Mouse (Mus musculus): ENCODE results near the gene Olfr548-ps1. TPM values are rescaled to one million over a fixed set of nuclear protein-coding genes. Genes with fewer than 3 reads are reported as not detected.

The Olfr548-ps1 gene
- total and polyA plus RNA-seq, 3 experiments: not detected

DNA sequence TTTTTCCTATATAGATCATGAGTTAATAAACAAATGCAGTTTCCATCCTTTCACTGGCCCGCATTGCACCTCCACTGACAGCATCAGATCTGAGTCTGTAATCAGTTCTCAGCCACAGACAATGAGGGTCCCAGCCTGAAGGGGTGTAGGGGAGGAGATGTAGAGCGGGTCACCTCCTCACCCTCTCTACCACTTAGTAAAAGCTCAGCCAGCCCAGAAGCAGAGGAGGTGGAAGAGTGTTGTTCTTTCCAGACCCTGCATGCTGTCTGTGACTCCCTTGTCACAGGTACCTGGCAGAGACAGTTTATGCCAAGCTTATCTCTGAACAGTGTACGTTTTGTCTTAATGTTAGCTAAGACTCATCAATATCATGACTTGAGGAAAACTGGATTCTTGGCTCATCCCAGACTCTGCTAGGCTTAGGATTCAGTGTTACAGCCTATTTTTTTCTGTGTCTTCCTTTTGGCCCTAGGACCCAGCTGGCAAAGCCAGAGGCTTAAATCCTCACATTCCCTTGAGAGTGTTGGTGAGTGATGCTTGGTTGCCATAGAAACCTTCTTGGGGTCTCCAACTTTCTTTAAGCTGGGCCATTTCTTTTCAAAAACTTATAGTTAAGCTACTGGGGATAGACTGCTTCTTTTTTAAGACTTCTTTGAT, 32.6 kb downstream of the Olfr548-ps1 start:
- DNase-seq: no peak

DNA sequence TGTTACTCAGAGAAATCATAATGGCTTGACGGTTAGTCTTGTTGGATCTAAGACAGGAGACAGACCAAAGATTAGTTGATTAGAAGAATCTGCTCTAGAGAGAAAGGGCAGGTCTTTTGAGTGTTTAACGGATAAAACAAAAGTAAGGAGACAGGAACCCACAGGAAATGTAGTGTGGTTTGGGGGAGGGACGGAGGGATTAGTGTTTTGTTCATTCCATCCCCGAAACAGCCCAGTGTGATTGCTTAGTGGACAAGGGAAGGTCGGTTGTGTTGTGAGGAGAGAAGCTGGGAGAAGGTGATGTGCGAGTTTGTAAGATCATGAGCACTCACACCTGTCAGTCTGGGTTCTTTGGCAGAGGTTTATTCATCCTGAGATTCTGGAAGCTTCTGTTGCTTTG, 35.3 kb downstream of the Olfr548-ps1 start:
- DNase-seq: no peak

DNA sequence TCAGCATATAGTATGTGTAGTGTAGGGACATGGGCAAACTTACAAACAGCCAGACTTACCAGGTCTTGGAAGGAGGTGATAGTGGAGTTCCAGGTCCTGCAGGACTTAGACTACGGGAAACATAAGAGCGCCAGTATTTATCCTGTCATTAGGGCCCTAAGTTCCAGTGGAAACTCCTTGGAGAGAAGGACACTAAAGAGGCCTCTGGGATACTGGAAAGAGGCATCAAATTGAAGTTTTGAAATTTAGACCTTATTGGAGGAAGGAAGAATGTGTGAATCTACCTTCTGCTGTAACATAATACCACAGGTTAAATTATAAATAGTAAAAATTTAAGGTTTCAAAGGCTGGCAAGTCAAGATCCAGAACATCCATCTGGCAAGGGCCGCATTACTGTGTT, 51.1 kb downstream of the Olfr548-ps1 start, which contains the start of gene Olfr551:
Gene Olfr551 (minus strand): TSS at position 101 of the 400 bp plus-strand sequence.
- no peak for DNase-seq

Other genes starting within 250 kb of the Olfr548-ps1 start
- gene Rrm1, start 99.2 kb upstream of the Olfr548-ps1 start, total RNA-seq (2021): 10 to 100 TPM; 16.8 to 20.1 TPM
- gene Rrm1, start 99.2 kb upstream of the Olfr548-ps1 start, polyA plus RNA-seq (2012; rRNA removed): 3.2 and 4.1 TPM in 2 replicates
- gene Olfr543, start 59.2 kb upstream of the Olfr548-ps1 start, total RNA-seq (2021): not detected
- not detected in 2 replicates for gene Olfr543, start 59.2 kb upstream of the Olfr548-ps1 start, polyA plus RNA-seq (2012; rRNA removed)
- gene Olfr544, start 52.6 kb upstream of the Olfr548-ps1 start, total RNA-seq (2021): not detected
- not detected in 2 replicates for gene Olfr544, start 52.6 kb upstream of the Olfr548-ps1 start, polyA plus RNA-seq (2012; rRNA removed)
- not detected for gene Olfr545, start 41.3 kb upstream of the Olfr548-ps1 start, total RNA-seq (2021)
- gene Olfr545, start 41.3 kb upstream of the Olfr548-ps1 start, polyA plus RNA-seq (2012; rRNA removed): not detected in 2 replicates
- gene Olfr547, start 6.1 kb upstream of the Olfr548-ps1 start, total RNA-seq (2021): not detected
- not detected in 2 replicates for gene Olfr547, start 6.1 kb upstream of the Olfr548-ps1 start, polyA plus RNA-seq (2012; rRNA removed)
- not detected for gene Olfr549, start 9.0 kb downstream of the Olfr548-ps1 start, total RNA-seq (2021)
- gene Olfr549, start 9.0 kb downstream of the Olfr548-ps1 start, polyA plus RNA-seq (2012; rRNA removed): not detected in 2 replicates
- 10 to 100 TPM; 11.7 to 16.0 TPM for gene Trim21, start 24.6 kb downstream of the Olfr548-ps1 start, total RNA-seq (2021)
- 2.4 and 3.2 TPM in 2 replicates for gene Trim21, start 24.6 kb downstream of the Olfr548-ps1 start, polyA plus RNA-seq (2012; rRNA removed)
- gene Olfr550, start 30.5 kb downstream of the Olfr548-ps1 start, total RNA-seq (2021): not detected
- not detected in 2 replicates for gene Olfr550, start 30.5 kb downstream of the Olfr548-ps1 start, polyA plus RNA-seq (2012; rRNA removed)
- gene Olfr551, start 51.0 kb downstream of the Olfr548-ps1 start, total RNA-seq (2021): not detected
- not detected in 2 replicates for gene Olfr551, start 51.0 kb downstream of the Olfr548-ps1 start, polyA plus RNA-seq (2012; rRNA removed)
- gene Olfr552, start 56.9 kb downstream of the Olfr548-ps1 start, total RNA-seq (2021): under 1 TPM in 1 of 2 experiments, not detected in 1; 0.14 TPM
- not detected in 2 replicates for gene Olfr552, start 56.9 kb downstream of the Olfr548-ps1 start, polyA plus RNA-seq (2012; rRNA removed)
- not detected for gene Olfr553, start 77.3 kb downstream of the Olfr548-ps1 start, total RNA-seq (2021)
- not detected in 2 replicates for gene Olfr553, start 77.3 kb downstream of the Olfr548-ps1 start, polyA plus RNA-seq (2012; rRNA removed)
- gene Olfr554, start 97.5 kb downstream of the Olfr548-ps1 start, total RNA-seq (2021): not detected
- not detected in 2 replicates for gene Olfr554, start 97.5 kb downstream of the Olfr548-ps1 start, polyA plus RNA-seq (2012; rRNA removed)
- gene Olfr555, start 117.9 kb downstream of the Olfr548-ps1 start, total RNA-seq (2021): not detected
- not detected in 2 replicates for gene Olfr555, start 117.9 kb downstream of the Olfr548-ps1 start, polyA plus RNA-seq (2012; rRNA removed)
- gene Olfr556, start 124.0 kb downstream of the Olfr548-ps1 start, total RNA-seq (2021): not detected
- not detected in 2 replicates for gene Olfr556, start 124.0 kb downstream of the Olfr548-ps1 start, polyA plus RNA-seq (2012; rRNA removed)
- gene Trim68, start 146.4 kb downstream of the Olfr548-ps1 start, total RNA-seq (2021): 1 to 10 TPM; 6.9 to 8.4 TPM
- gene Trim68, start 146.4 kb downstream of the Olfr548-ps1 start, polyA plus RNA-seq (2012; rRNA removed): 9.4 and 10.1 TPM in 2 replicates
- gene Olfr557, start 155.0 kb downstream of the Olfr548-ps1 start, total RNA-seq (2021): not detected
- gene Olfr557, start 155.0 kb downstream of the Olfr548-ps1 start, polyA plus RNA-seq (2012; rRNA removed): 0.03 TPM in 1 of 2 replicates, not detected in the other
- under 1 TPM; 0.26 to 0.31 TPM for gene Olfr558, start 161.3 kb downstream of the Olfr548-ps1 start, total RNA-seq (2021)
- gene Olfr558, start 161.3 kb downstream of the Olfr548-ps1 start, polyA plus RNA-seq (2012; rRNA removed): 0.38 and 0.51 TPM in 2 replicates
- gene Olfr33, start 178.2 kb downstream of the Olfr548-ps1 start, total RNA-seq (2021): not detected
- 0.11 TPM in 1 of 2 replicates, not detected in the other for gene Olfr33, start 178.2 kb downstream of the Olfr548-ps1 start, polyA plus RNA-seq (2012; rRNA removed)
- gene Olfr559, start 186.6 kb downstream of the Olfr548-ps1 start, total RNA-seq (2021): not detected
- not detected in 2 replicates for gene Olfr559, start 186.6 kb downstream of the Olfr548-ps1 start, polyA plus RNA-seq (2012; rRNA removed)
- gene Olfr560, start 218.5 kb downstream of the Olfr548-ps1 start, total RNA-seq (2021): not detected
- gene Olfr560, start 218.5 kb downstream of the Olfr548-ps1 start, polyA plus RNA-seq (2012; rRNA removed): not detected in 2 replicates
- under 1 TPM in 1 of 2 experiments, not detected in 1; 0.24 TPM for gene Olfr78, start 218.6 kb downstream of the Olfr548-ps1 start, total RNA-seq (2021)
- 0.19 and 0.46 TPM in 2 replicates for gene Olfr78, start 218.6 kb downstream of the Olfr548-ps1 start, polyA plus RNA-seq (2012; rRNA removed)
- gene Olfr561, start 230.3 kb downstream of the Olfr548-ps1 start, total RNA-seq (2021): not detected
- gene Olfr561, start 230.3 kb downstream of the Olfr548-ps1 start, polyA plus RNA-seq (2012; rRNA removed): not detected in 2 replicates